Mouse (Mus musculus) neural tube, embryonic 15.5 days (tissue): ENCODE measurements around the gene Mfsd7a. TPM values are rescaled to one million over a fixed set of nuclear protein-coding genes. Genes with fewer than 3 reads are reported as not detected.

ENCODE experiments used
- ATAC-seq: fragments of 200-750 bp; cut with Nextera tagmentation; 2 replicates; pipeline ENCODE4 v1.8.0; 2017; ENCODE audit warnings: mild to moderate bottlenecking, moderate TSS enrichment, moderate library complexity; ENCODE audit not compliant: low FRiP score
- H3K27ac ChIP-seq: fragments of 300-500 bp; sonication (generic); replicated peaks from 2 replicates; pipeline ENCODE4 v1.5.1; 2015; ENCODE audit warnings: mild to moderate bottlenecking, inconsistent platforms
- H3K27me3 ChIP-seq: fragments of 300-500 bp; sonication (generic); replicated peaks from 2 replicates; pipeline ENCODE4 v1.6.1; 2015; ENCODE audit warnings: inconsistent platforms
- H3K36me3 ChIP-seq: fragments of 300-500 bp; sonication (generic); 2 replicates; pipeline ENCODE4 v1.6.1; 2015; ENCODE audit warnings: inconsistent platforms
- H3K4me1 ChIP-seq: fragments of 300-500 bp; sonication (generic); 2 replicates; pipeline ENCODE4 v1.6.1; 2015; ENCODE audit warnings: inconsistent platforms
- H3K4me2 ChIP-seq: fragments of 300-500 bp; sonication (generic); 2 replicates; pipeline ENCODE4 v1.6.1; 2015; ENCODE audit warnings: inconsistent platforms, mild to moderate bottlenecking, moderate library complexity
- H3K4me3 ChIP-seq: fragments of 300-500 bp; sonication (generic); replicated peaks from 2 replicates; pipeline ENCODE4 v1.5.1; 2015; ENCODE audit warnings: mild to moderate bottlenecking, inconsistent platforms
- H3K9ac ChIP-seq: fragments of 300-500 bp; sonication (generic); replicated peaks from 2 replicates; pipeline ENCODE4 v1.6.1; 2015; ENCODE audit warnings: mild to moderate bottlenecking, inconsistent platforms
- H3K9me3 ChIP-seq: fragments of 300-500 bp; sonication (generic); replicated peaks from 2 replicates; pipeline ENCODE4 v1.6.1; 2016; ENCODE audit warnings: inconsistent platforms
- WGBS: fragments of 180-500 bp; shearing (Covaris S2); methylation state at CpG from one replicate; pipeline ENCODE4 v1.1.7; 2015; ENCODE audit warnings: mixed read lengths; 5-methylcytosine and 5-hydroxymethylcytosine counted together
- polyA plus RNA-seq: library from polyadenylated mRNA; unstranded; fragments of >200 nt; fragmentation: Nextera tagmentation; extraction: Ambion mirVana; gene quantifications from 2 replicates; pipeline ENCODE4 v1.2.1, GENCODE M21; 2015

The Mfsd7a gene
- polyA plus RNA-seq, 1 experiment from 2014 or later = 0.19 TPM

- Histone ChIP-seq H3K9me3 (no peaks in the 10 kb centered on the region), H3K27ac (no peak overlapping the region), H3K4me3 (no peak overlapping the region), H3K27me3 (no peaks in the 10 kb centered on the region), H3K36me3 (no peaks in the 10 kb centered on the region), H3K9ac (no peak overlapping the region), H3K4me1 (no peaks in the 10 kb centered on the region), H3K4me2 (no peak overlapping the region)
- WGBS = 98% methylated on average over 2 of the region's 2 CpGs
- ATAC-seq = no peak
Measured at GRCm38 (mm10) chr5:108423427-108423826, 25.3 kb downstream of the Mfsd7a start.

DNA sequence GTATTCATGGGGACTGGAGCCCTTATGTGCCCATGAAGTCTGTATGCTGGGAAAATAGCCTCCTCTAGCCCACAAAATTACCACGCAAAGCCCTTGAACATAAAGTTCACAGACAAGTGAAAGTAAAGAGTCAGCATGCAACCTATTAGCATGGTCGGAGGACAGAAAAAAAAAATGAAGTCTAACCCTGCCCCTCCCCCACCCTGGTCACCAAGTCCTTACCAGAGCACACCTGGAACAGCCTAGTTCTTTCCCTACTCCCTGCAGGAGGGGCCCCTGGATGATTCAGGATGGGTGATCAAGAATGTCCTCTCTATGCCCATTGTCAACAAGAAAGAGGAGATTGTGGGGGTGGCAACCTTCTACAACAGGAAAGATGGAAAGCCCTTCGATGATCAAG is 25.9 kb downstream of the Mfsd7a start:
- H3K27me3 ChIP-seq = no peaks in the 10 kb centered on the region
- 84% methylated on average over 3 of the region's 3 CpGs for WGBS
- no peak for ATAC-seq
- no peaks in the 10 kb centered on the region for H3K9me3 ChIP-seq
- H3K36me3 ChIP-seq = no peaks in the 10 kb centered on the region
- no peak overlapping the region for H3K4me2 ChIP-seq
- H3K27ac ChIP-seq = no peak overlapping the region
- no peaks in the 10 kb centered on the region for H3K4me1 ChIP-seq
- no peak overlapping the region for H3K4me3 ChIP-seq
- H3K9ac ChIP-seq = no peak overlapping the region

GRCm38 (mm10) chr5:108414711-108415110 is 34.0 kb downstream of the Mfsd7a start:
- no peak overlapping the region for H3K4me3 ChIP-seq
- no peaks in the 10 kb centered on the region for H3K9me3 ChIP-seq
- H3K4me2 ChIP-seq = no peak overlapping the region
- no peak overlapping the region for H3K9ac ChIP-seq
- no peaks in the 10 kb centered on the region for H3K36me3 ChIP-seq
- no peaks in the 10 kb centered on the region for H3K27me3 ChIP-seq
- no peaks in the 10 kb centered on the region for H3K4me1 ChIP-seq
- no peak overlapping the region for H3K27ac ChIP-seq
- WGBS = 74% methylated on average over 2 of the region's 2 CpGs
- ATAC-seq = no peak

GRCm38 (mm10) chr5:108406977-108407376 is 41.7 kb downstream of the Mfsd7a start:
- no peak overlapping the region for H3K4me2 ChIP-seq
- WGBS = 81% methylated on average over 2 of the region's 2 CpGs
- no peak for ATAC-seq

GRCm38 (mm10) chr5:108405460-108405859 is 43.2 kb downstream of the Mfsd7a start:
- Histone ChIP-seq H3K4me2 (no peak overlapping the region), H3K36me3 (no peaks in the 10 kb centered on the region), H3K27ac (no peak overlapping the region), H3K4me1 (no peaks in the 10 kb centered on the region), H3K9ac (no peak overlapping the region), H3K9me3 (no peaks in the 10 kb centered on the region), H3K4me3 (no peak overlapping the region), H3K27me3 (no peaks in the 10 kb centered on the region)
- ATAC-seq = no peak
- WGBS = 72% methylated on average over 1 of the region's 1 CpGs

More at GRCm38 (mm10) chr5:108406977-108407376, 41.7 kb downstream of the Mfsd7a start:
- no peaks in the 10 kb centered on the region for H3K27me3 ChIP-seq
- H3K9ac ChIP-seq = no peak overlapping the region
- H3K36me3 ChIP-seq = no peaks in the 10 kb centered on the region
- no peaks in the 10 kb centered on the region for H3K9me3 ChIP-seq
- no peak overlapping the region for H3K27ac ChIP-seq
- H3K4me1 ChIP-seq = no peaks in the 10 kb centered on the region
- H3K4me3 ChIP-seq = no peak overlapping the region

DNA sequence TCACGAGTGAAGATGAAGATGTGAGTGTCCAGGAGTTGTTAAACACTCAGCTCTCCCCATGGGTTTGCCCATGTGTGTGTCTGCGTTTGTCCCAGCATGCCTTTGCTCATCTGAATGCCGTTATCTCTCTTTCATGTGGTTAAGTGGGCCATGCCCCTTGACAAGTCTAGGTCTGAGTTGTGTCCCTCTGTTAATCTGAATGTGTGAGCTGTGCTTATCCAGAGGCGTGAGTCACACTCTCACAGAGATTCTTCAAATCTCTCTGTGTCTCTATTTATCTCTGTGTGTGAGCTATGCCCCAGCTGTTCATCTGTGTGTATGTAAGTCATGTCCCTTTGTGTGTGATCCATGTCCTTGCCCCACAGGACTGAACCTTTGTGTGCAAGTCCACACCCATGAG is 45.2 kb downstream of the Mfsd7a start:
- 87% methylated on average over 4 of the region's 4 CpGs for WGBS
- Histone ChIP-seq H3K4me3 (no peak overlapping the region), H3K9ac (no peak overlapping the region), H3K36me3 (no peaks in the 10 kb centered on the region), H3K4me2 (no peak overlapping the region), H3K4me1 (no peaks in the 10 kb centered on the region), H3K9me3 (no peaks in the 10 kb centered on the region), H3K27me3 (no peaks in the 10 kb centered on the region), H3K27ac (no peak overlapping the region)
- ATAC-seq = no peak

Other genes with a start within 250 kb of the Mfsd7a start
- gene Dr1, start 180.0 kb downstream of the Mfsd7a start, polyA plus RNA-seq = 39.6 and 42.8 TPM in 2 replicates
- 4.5 and 4.9 TPM in 2 replicates for gene Pigg, start 136.3 kb downstream of the Mfsd7a start, polyA plus RNA-seq
- 2.4 and 3.0 TPM in 2 replicates for gene Gm42517, start 81.0 kb downstream of the Mfsd7a start, polyA plus RNA-seq
- gene Pde6b, start 60.5 kb downstream of the Mfsd7a start, polyA plus RNA-seq = 0.29 and 0.34 TPM in 2 replicates
- 430 and 482 TPM in 2 replicates for gene Atp5k, start 14.4 kb downstream of the Mfsd7a start, polyA plus RNA-seq
- gene Pcgf3, start 12.3 kb upstream of the Mfsd7a start, polyA plus RNA-seq = 24.7 and 25.5 TPM in 2 replicates
- 258 and 285 TPM in 2 replicates for gene Cplx1, start 101.1 kb upstream of the Mfsd7a start, polyA plus RNA-seq
- gene Gak, start 180.9 kb upstream of the Mfsd7a start, polyA plus RNA-seq = 45.2 and 52.3 TPM in 2 replicates
- gene Tmem175, start 180.9 kb upstream of the Mfsd7a start, polyA plus RNA-seq = 24.0 and 28.9 TPM in 2 replicates
- gene Idua, start 211.4 kb upstream of the Mfsd7a start, polyA plus RNA-seq = 11.4 and 11.7 TPM in 2 replicates
- 25.2 and 33.9 TPM in 2 replicates for gene Dgkq, start 220.8 kb upstream of the Mfsd7a start, polyA plus RNA-seq
- 2.6 TPM in 2 replicates for gene Slc26a1, start 226.7 kb upstream of the Mfsd7a start, polyA plus RNA-seq
- 7.8 and 10.9 TPM in 2 replicates for gene Fgfrl1, start 243.5 kb upstream of the Mfsd7a start, polyA plus RNA-seq